Mouse (Mus musculus) MEL (cell line): ENCODE results near the gene Tspoap1. TPM values are rescaled to one million over a fixed set of nuclear protein-coding genes. Genes with fewer than 3 reads are reported as not detected.

ENCODE experiments used
- DNase-seq: peaks from one replicate; pipeline ENCODE4 v3.0.0; 2011; ENCODE audit warnings: low read depth, low spot score
- H3K27ac ChIP-seq: 2 replicates; pipeline ENCODE4 v1.5.1; 2012; ENCODE audit warnings: low read depth, mild to moderate bottlenecking, control low read depth, low read length, moderate library complexity; ENCODE audit not compliant: control insufficient read depth
- H3K27me3 ChIP-seq, 2 experiments: fragments of 150-350 bp in 1 of 2; sonication (generic) in 1 of 2; 2 replicates each; pipeline ENCODE4 v1.6.1; 2012; ENCODE audit warnings: low read length in 2 of 2, mild to moderate bottlenecking in 2 of 2, improper control_type of control experiment in 1 of 2, moderate library complexity in 1 of 2; ENCODE audit not compliant: insufficient read depth in 2 of 2, control insufficient read depth in 1 of 2
- H3K36me3 ChIP-seq, 2 experiments: 2 replicates each; pipeline ENCODE4 v1.6.1; 2012 to 2014; ENCODE audit warnings: low read length in 2 of 2, improper control_type of control experiment in 1 of 2, inconsistent platforms in 1 of 2, mild to moderate bottlenecking in 1 of 2; ENCODE audit not compliant: insufficient read depth in 2 of 2, control insufficient read depth in 1 of 2
- H3K4me1 ChIP-seq, 2 experiments: fragments of 150-350 bp in 1 of 2; sonication (generic) in 1 of 2; 2 replicates each; pipeline ENCODE4 v1.6.1; 2012; ENCODE audit warnings: low read length in 2 of 2, improper control_type of control experiment in 1 of 2, mild to moderate bottlenecking in 1 of 2; ENCODE audit not compliant: insufficient read depth in 2 of 2, control insufficient read depth in 1 of 2
- H3K4me3 ChIP-seq, 2 experiments: fragments of 150-350 bp in 1 of 2; sonication (generic) in 1 of 2; 2 replicates each; pipeline ENCODE4 v1.5.1; 2012; ENCODE audit warnings: low read depth in 2 of 2, low read length in 2 of 2, mild to moderate bottlenecking in 2 of 2, moderate library complexity in 2 of 2, control low read depth in 1 of 2, improper control_type of control experiment in 1 of 2; ENCODE audit not compliant: control insufficient read depth in 1 of 2, insufficient read depth in 1 of 2
- H3K79me2 ChIP-seq: 2 replicates; pipeline ENCODE4 v1.6.1; 2012; ENCODE audit warnings: mild to moderate bottlenecking, low read length, moderate library complexity; ENCODE audit not compliant: control insufficient read depth, poor library complexity, insufficient read depth
- H3K9ac ChIP-seq: 2 replicates; pipeline ENCODE4 v1.6.1; 2012; ENCODE audit warnings: low read depth, mild to moderate bottlenecking, control low read depth, low read length, moderate library complexity; ENCODE audit not compliant: control insufficient read depth, poor library complexity, severe bottlenecking
- H3K9me3 ChIP-seq: fragments of 150-350 bp; sonication (generic); replicated peaks from 2 replicates; pipeline ENCODE4 v1.6.1; 2012; ENCODE audit warnings: mild to moderate bottlenecking, low read length, improper control_type of control experiment, moderate library complexity; ENCODE audit not compliant: insufficient read depth
- BHLHE40 ChIP-seq: IDR thresholded peaks from 2 replicates; pipeline ENCODE4 v1.6.1; 2012; ENCODE audit warnings: low read depth, mild to moderate bottlenecking, inconsistent platforms, low read length, improper control_type of control experiment, borderline replicate concordance
- CTCF ChIP-seq, 3 experiments: IDR thresholded peaks in 2 of 3; conservative IDR thresholded peaks in 1 of 3; 2 replicates each; pipeline ENCODE4 v1.5.1; 2011 to 2012; ENCODE audit warnings: low read length in 3 of 3, low read depth in 2 of 3, mild to moderate bottlenecking in 2 of 3, improper control_type of control experiment in 1 of 3, inconsistent platforms in 1 of 3, mixed read lengths in 1 of 3, moderate library complexity in 1 of 3; ENCODE audit not compliant: control insufficient read depth in 1 of 3, insufficient read depth in 1 of 3, poor library complexity in 1 of 3, severe bottlenecking in 1 of 3
- E2F4 ChIP-seq: IDR thresholded peaks from 2 replicates; pipeline ENCODE4 v1.6.1; 2011; ENCODE audit warnings: low read depth, low read length, improper control_type of control experiment, borderline replicate concordance
- ELF1 ChIP-seq: IDR thresholded peaks from 2 replicates; pipeline ENCODE4 v1.6.1; 2014; ENCODE audit warnings: low read depth, mild to moderate bottlenecking, inconsistent platforms, low read length, improper control_type of control experiment, moderate library complexity
- EP300 ChIP-seq, 2 experiments: IDR thresholded peaks; 2 replicates each; pipeline ENCODE4 v1.6.1; 2011; ENCODE audit warnings: improper control_type of control experiment in 2 of 2, low read length in 2 of 2, low read depth in 1 of 2, mild to moderate bottlenecking in 1 of 2
- ETS1 ChIP-seq: IDR thresholded peaks from 2 replicates; pipeline ENCODE4 v1.6.1; 2012; ENCODE audit warnings: low read depth, mild to moderate bottlenecking, inconsistent platforms, low read length, improper control_type of control experiment, moderate library complexity
- GATA1 ChIP-seq: IDR thresholded peaks from 2 replicates; pipeline ENCODE4 v1.6.1; 2011; ENCODE audit warnings: low read depth, low read length, improper control_type of control experiment
- JUND ChIP-seq: IDR thresholded peaks from 2 replicates; pipeline ENCODE4 v1.6.1; 2011; ENCODE audit warnings: low read depth, mild to moderate bottlenecking, improper control_type of control experiment, low read length
- KAT2A ChIP-seq: conservative IDR thresholded peaks from 2 replicates; pipeline ENCODE4 v1.6.1; 2012; ENCODE audit warnings: low read depth, low read length, improper control_type of control experiment, inconsistent platforms
- MAFK ChIP-seq: IDR thresholded peaks from 2 replicates; pipeline ENCODE4 v1.6.1; 2011; ENCODE audit warnings: low read depth, mild to moderate bottlenecking, low read length, improper control_type of control experiment, borderline replicate concordance
- MAX ChIP-seq: IDR thresholded peaks from 2 replicates; pipeline ENCODE4 v1.6.1; 2011; ENCODE audit warnings: low read length, improper control_type of control experiment
- MAZ ChIP-seq: IDR thresholded peaks from 2 replicates; pipeline ENCODE4 v1.6.1; 2012; ENCODE audit warnings: low read depth, mild to moderate bottlenecking, inconsistent platforms, low read length, improper control_type of control experiment
- MEF2A ChIP-seq: IDR thresholded peaks from 2 replicates; pipeline ENCODE4 v1.6.1; 2014; ENCODE audit warnings: low read depth, mild to moderate bottlenecking, inconsistent platforms, low read length, improper control_type of control experiment; ENCODE audit not compliant: poor library complexity, insufficient replicate concordance, severe bottlenecking; ENCODE audit errors: extremely low read depth
- MYB ChIP-seq: IDR thresholded peaks from 2 replicates; pipeline ENCODE4 v1.6.1; 2011; ENCODE audit warnings: mild to moderate bottlenecking, low read depth, low read length, improper control_type of control experiment
- MYC ChIP-seq: IDR thresholded peaks from 2 replicates; pipeline ENCODE4 v1.6.1; 2011; ENCODE audit warnings: low read depth, mild to moderate bottlenecking, low read length, improper control_type of control experiment, moderate library complexity
- NELFE ChIP-seq: IDR thresholded peaks from 2 replicates; pipeline ENCODE4 v1.6.1; 2011; ENCODE audit warnings: low read depth, low read length, improper control_type of control experiment
- NRF1 ChIP-seq: IDR thresholded peaks from 2 replicates; pipeline ENCODE4 v1.6.1; 2014; ENCODE audit warnings: low read depth, mild to moderate bottlenecking, inconsistent platforms, low read length, improper control_type of control experiment, moderate library complexity; ENCODE audit not compliant: poor library complexity, insufficient read depth, severe bottlenecking
- POLR2AphosphoS2 ChIP-seq: IDR thresholded peaks from 2 replicates; pipeline ENCODE4 v1.6.1; 2011; ENCODE audit warnings: low read length, improper control_type of control experiment
- RAD21 ChIP-seq: IDR thresholded peaks from 2 replicates; pipeline ENCODE4 v1.6.1; 2011; ENCODE audit warnings: mild to moderate bottlenecking, low read depth, low read length, improper control_type of control experiment
- RCOR1 ChIP-seq: IDR thresholded peaks from 2 replicates; pipeline ENCODE4 v1.6.1; 2012; ENCODE audit warnings: low read depth, mild to moderate bottlenecking, inconsistent platforms, low read length, improper control_type of control experiment
- SIN3A ChIP-seq: IDR thresholded peaks from 2 replicates; pipeline ENCODE4 v1.6.1; 2012; ENCODE audit warnings: low read length, improper control_type of control experiment, inconsistent platforms
- TAL1 ChIP-seq: IDR thresholded peaks from 2 replicates; pipeline ENCODE4 v1.6.1; 2012; ENCODE audit warnings: mild to moderate bottlenecking, inconsistent platforms, low read length, moderate library complexity, mixed read lengths
- TBP ChIP-seq: IDR thresholded peaks from 2 replicates; pipeline ENCODE4 v1.8.0; 2011; ENCODE audit warnings: low read depth, low read length, improper control_type of control experiment
- TCF12 ChIP-seq: IDR thresholded peaks from 2 replicates; pipeline ENCODE4 v1.6.1; 2014; ENCODE audit warnings: low read depth, mild to moderate bottlenecking, inconsistent platforms, low read length, improper control_type of control experiment, moderate library complexity
- UBTF ChIP-seq: IDR thresholded peaks from 2 replicates; pipeline ENCODE4 v1.6.1; 2012; ENCODE audit warnings: low read depth, mild to moderate bottlenecking, inconsistent platforms, low read length, improper control_type of control experiment, moderate library complexity, borderline replicate concordance; ENCODE audit not compliant: insufficient read depth
- USF1 ChIP-seq: IDR thresholded peaks from 2 replicates; pipeline ENCODE4 v1.6.1; 2014; ENCODE audit warnings: low read depth, mild to moderate bottlenecking, inconsistent platforms, low read length, improper control_type of control experiment, moderate library complexity
- USF2 ChIP-seq, 2 experiments: IDR thresholded peaks; 2 replicates each; pipeline ENCODE4 v1.6.1; 2011 to 2012; ENCODE audit warnings: improper control_type of control experiment in 2 of 2, low read length in 2 of 2, borderline replicate concordance in 1 of 2, inconsistent platforms in 1 of 2, low read depth in 1 of 2, mild to moderate bottlenecking in 1 of 2; ENCODE audit not compliant: insufficient read depth in 1 of 2
- ZC3H11A ChIP-seq: IDR thresholded peaks from 2 replicates; pipeline ENCODE4 v1.6.1; 2012; ENCODE audit warnings: low read depth, mild to moderate bottlenecking, inconsistent platforms, low read length, improper control_type of control experiment
- ZKSCAN1 ChIP-seq: IDR thresholded peaks from 2 replicates; pipeline ENCODE4 v1.6.1; 2012; ENCODE audit warnings: low read depth, mild to moderate bottlenecking, inconsistent platforms, low read length, improper control_type of control experiment, moderate library complexity
- ZMIZ1 ChIP-seq: IDR thresholded peaks from 2 replicates; pipeline ENCODE4 v1.6.1; 2012; ENCODE audit warnings: low read depth, mild to moderate bottlenecking, inconsistent platforms, low read length, improper control_type of control experiment, moderate library complexity
- ZNF384 ChIP-seq: IDR thresholded peaks from 2 replicates; pipeline ENCODE4 v1.6.1; 2012; ENCODE audit warnings: low read depth, mild to moderate bottlenecking, inconsistent platforms, low read length, improper control_type of control experiment
- polyA plus RNA-seq, 2 experiments: library from polyadenylated mRNA; stranded (reverse) in 1 of 2; unstranded in 1 of 2; fragments of >175 nt in 1 of 2; fragments of >200 nt in 1 of 2; gene quantifications; 2 replicates each; pipeline versions ENCODE4 v1.2.1 to v1.2.4; 2012; ENCODE audit warnings: low replicate concordance in 2 of 2, low read depth in 1 of 2; ENCODE audit not compliant: insufficient read length in 2 of 2, insufficient read depth in 1 of 2, missing spikeins in 1 of 2
- total RNA-seq: library from RNA; depleted of rRNA; stranded (reverse); fragments of 300-350 nt; gene quantifications from 2 replicates; pipeline ENCODE4 v1.2.3, GENCODE M21; 2012

Tspoap1 gene
- total and polyA plus RNA-seq, 3 experiments: 5.2 to 8.6 TPM; not detected in 1

GRCm38 (mm10) chr11:87729593-87730185 lies 30.7 kb upstream of the Tspoap1 start (continued):
- TF ChIP-seq CTCF (IDR thresholded peaks at IDR 0.05 in 2 of 3, conservative IDR thresholded peaks at IDR 0.05 in 1 of 3; ENCODE audit: control insufficient read depth in 1 of 3, insufficient read depth in 1 of 3, low read depth in 2 of 3, low read length in 3 of 3, poor library complexity in 1 of 3, severe bottlenecking in 1 of 3) (no peak), USF2 (IDR thresholded peaks at IDR 0.05; ENCODE audit: borderline replicate concordance in 1 of 2, insufficient read depth in 1 of 2, low read depth in 1 of 2, low read length in 2 of 2) (no peak)

GRCm38 (mm10) chr11:87730652-87731310 lies 29.6 kb upstream of the Tspoap1 start:
- Histone ChIP-seq H3K27me3 (no peaks in the 10 kb centered on the region), H3K9ac (peak overlapping the region; percentile 70), H3K36me3 (peaks cover 0 to 56% of the 10 kb centered on the region in 2 experiments; a peak in 2 of 4 replicates), H3K4me3 (peak overlapping the region; percentile 30 to 45; a peak in 3 of 4 replicates), H3K4me1 (peaks cover 31 to 78% of the 10 kb centered on the region in 2 experiments), H3K9me3 (no peaks in the 10 kb centered on the region), H3K27ac (peak overlapping the region; percentile 92), H3K79me2 (peaks cover 44% of the 10 kb centered on the region)
- peak; percentile 76 for DNase-seq
- TF ChIP-seq RCOR1 (no peak), SIN3A (0 out of 2 replicates have a peak, but pooled peaks have one; percentile 12), KAT2A (no peak), MAX (no peak), ELF1 (0 out of 2 replicates have a peak, but pooled peaks have one; percentile 4), RAD21 (no peak), CTCF (IDR thresholded peaks at IDR 0.05 in 2 of 3, conservative IDR thresholded peaks at IDR 0.05 in 1 of 3; ENCODE audit: control insufficient read depth in 1 of 3, insufficient read depth in 1 of 3, low read depth in 2 of 3, low read length in 3 of 3, poor library complexity in 1 of 3, severe bottlenecking in 1 of 3) (no peak), MEF2A (no peak), USF2 (IDR thresholded peaks at IDR 0.05; ENCODE audit: borderline replicate concordance in 1 of 2, insufficient read depth in 1 of 2, low read depth in 1 of 2, low read length in 2 of 2) (no peak), ZMIZ1 (0 out of 2 replicates have a peak, but pooled peaks have one; percentile 13), NRF1 (no peak), MAFK (no peak), NELFE (no peak; the same call in 1 of the 2 replicates), TAL1 (no peak), ZC3H11A (no peak), POLR2AphosphoS2 (no peak), GATA1 (no peak), ZNF384 (peak; percentile 66; the same call in 1 of the 2 replicates), TBP (peak; percentile 62; the same call in 1 of the 2 replicates), BHLHE40 (no peak), ETS1 (no peak), USF1 (no peak), MYC (peak; percentile 62), MYB (no peak), JUND (no peak), ZKSCAN1 (no peak), UBTF (no peak), TCF12 (no peak), EP300 (IDR thresholded peaks at IDR 0.05; ENCODE audit: low read depth in 1 of 2, low read length in 2 of 2) (no peak), MAZ (0 out of 2 replicates have a peak, but pooled peaks have one; percentile 8), E2F4 (0 out of 2 replicates have a peak, but pooled peaks have one; percentile 45)
